Mouse (Mus musculus) myocyte (in vitro differentiated cells): ENCODE results near the gene Pdcd2l.

Source experiments
- CEBPB ChIP-seq: IDR thresholded peaks from 2 replicates; pipeline ENCODE4 v1.6.1; 2011; ENCODE audit warnings: mild to moderate bottlenecking, moderate library complexity; ENCODE audit not compliant: poor library complexity, insufficient read depth, severe bottlenecking
- MAX ChIP-seq: IDR thresholded peaks from one replicate; pipeline ENCODE4 v1.6.1; 2011; ENCODE audit warnings: low read depth, mild to moderate bottlenecking, control low read depth
- MYOD1 ChIP-seq, 3 experiments: IDR thresholded peaks; one replicate each; pipeline ENCODE4 v1.6.1; 2011; ENCODE audit warnings: control low read depth in 2 of 3, low read depth in 2 of 3, mild to moderate bottlenecking in 2 of 3, moderate library complexity in 1 of 3; ENCODE audit not compliant: insufficient read length in 2 of 3, control insufficient read depth in 1 of 3
- POLR2A ChIP-seq: IDR thresholded peaks from one replicate; pipeline ENCODE4 v1.6.1; 2011; ENCODE audit warnings: low read depth, mild to moderate bottlenecking, control low read depth, moderate library complexity; ENCODE audit not compliant: insufficient read length
- POLR2AphosphoS2 ChIP-seq: IDR thresholded peaks from one replicate; pipeline ENCODE4 v1.6.1; 2011; ENCODE audit warnings: low read depth, control low read depth; ENCODE audit not compliant: insufficient read length
- REST ChIP-seq: IDR thresholded peaks from one replicate; pipeline ENCODE4 v1.6.1; 2011; ENCODE audit warnings: mild to moderate bottlenecking, control low read depth, moderate library complexity; ENCODE audit not compliant: insufficient read depth, insufficient read length
- SRF ChIP-seq: IDR thresholded peaks from one replicate; pipeline ENCODE4 v1.6.1; 2011; ENCODE audit warnings: low read depth; ENCODE audit not compliant: control insufficient read depth, insufficient read length
- TCF3 ChIP-seq: IDR thresholded peaks from one replicate; pipeline ENCODE4 v1.6.1; 2011; ENCODE audit warnings: low read depth, control low read depth; ENCODE audit not compliant: insufficient read length
- USF1 ChIP-seq: IDR thresholded peaks from one replicate; pipeline ENCODE4 v1.6.1; 2011; ENCODE audit warnings: low read depth, mild to moderate bottlenecking, control low read depth, moderate library complexity

- TF ChIP-seq USF1 (no peak), POLR2A (no peak), MAX (no peak), SRF (no peak), TCF3 (no peak), CEBPB (no peak), REST (no peak), MYOD1 (IDR thresholded peaks at IDR 0.05; ENCODE audit: control insufficient read depth in 1 of 3, insufficient read length in 2 of 3, low read depth in 2 of 3) (no peak), POLR2AphosphoS2 (no peak)
Observed at GRCm38 (mm10) chr7:34165999-34166398, 30.5 kb downstream of the Pdcd2l start.
